Mouse (Mus musculus) lung, postnatal 10 days (tissue): ENCODE data around the gene Scd2.
"Not testable (repeated sequence)": the region's sequence is repeated elsewhere in the genome, so short reads cannot be mapped to it uniquely, and the experiment has no call there.

Experiments
- DNase-seq: peaks from one replicate; pipeline ENCODE4 v3.0.0; 2021

Gene Scd2

GRCm38 (mm10) chr19:44316752-44317315 is 23.4 kb downstream of the Scd2 start:
- DNase-seq: no peak

GRCm38 (mm10) chr19:44317391-44317790 is 23.9 kb downstream of the Scd2 start:
- DNase-seq: no peak

GRCm38 (mm10) chr19:44318545-44318944 is 25.1 kb downstream of the Scd2 start:
- no peak for DNase-seq

DNA sequence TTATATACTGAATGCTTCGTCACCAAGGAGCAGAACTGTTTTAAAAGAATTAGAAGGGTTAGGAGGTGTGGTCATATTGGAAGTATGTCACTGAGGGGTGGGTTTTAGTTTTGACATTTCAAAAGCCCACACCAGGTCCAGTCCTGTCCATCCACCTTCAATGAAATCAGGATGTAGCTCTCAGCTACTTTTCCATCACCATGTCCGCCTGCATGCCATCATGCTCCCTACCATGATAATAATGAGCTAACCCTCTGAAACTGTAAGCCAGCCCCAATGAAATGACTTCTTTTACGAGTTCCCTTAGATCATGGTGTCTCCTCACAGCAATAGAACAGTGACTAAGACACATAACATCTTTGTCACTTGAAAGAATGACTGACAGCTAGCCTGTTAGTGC is 26.8 kb downstream of the Scd2 start:
- no peak for DNase-seq

GRCm38 (mm10) chr19:44321201-44321600 is 27.7 kb downstream of the Scd2 start:
- DNase-seq: no peak

GRCm38 (mm10) chr19:44321631-44322030 is 28.2 kb downstream of the Scd2 start:
- no peak for DNase-seq

GRCm38 (mm10) chr19:44329566-44329965 is 36.1 kb downstream of the Scd2 start:
- no peak for DNase-seq

GRCm38 (mm10) chr19:44331128-44331527 is 37.7 kb downstream of the Scd2 start:
- not testable (repeated sequence) for DNase-seq

GRCm38 (mm10) chr19:44331911-44332310 is 38.4 kb downstream of the Scd2 start:
- DNase-seq: no peak

GRCm38 (mm10) chr19:44332326-44332725 is 38.9 kb downstream of the Scd2 start:
- DNase-seq: no peak

- no peak for DNase-seq
Measured at GRCm38 (mm10) chr19:44332833-44333623, 39.6 kb downstream of the Scd2 start, which contains the start of gene Scd4. Gene Scd4 (plus strand): TSS chr19:44333092.

- DNase-seq: no peak
Measured at GRCm38 (mm10) chr19:44333991-44334390, 40.5 kb downstream of the Scd2 start.

GRCm38 (mm10) chr19:44335876-44336662 is 42.6 kb downstream of the Scd2 start:
- no peak for DNase-seq

- DNase-seq: no peak
Measured at GRCm38 (mm10) chr19:44349689-44350088, 56.2 kb downstream of the Scd2 start.

GRCm38 (mm10) chr19:44351756-44352155 is 58.3 kb downstream of the Scd2 start:
- DNase-seq: no peak
